Mouse (Mus musculus): Measurements from ENCODE around the gene Gm10681. TPM values are rescaled to one million over a fixed set of nuclear protein-coding genes. Genes with fewer than 3 reads are reported as not detected.

Gene Gm10681
- not detected for polyA plus RNA-seq (2017; shearing (Covaris generic))

GRCm38 (mm10) chr3:98588707-98589106 is at the start of gene Gm10681:
Gm10681 (minus strand) TSS chr3:98588807.

GRCm38 (mm10) chr3:98630152-98630551 is 41.5 kb upstream of the Gm10681 start, which contains the start of gene Hsd3b5:
Hsd3b5 (minus strand) TSS chr3:98630252.

GRCm38 (mm10) chr3:98510414-98510813 is 78.2 kb downstream of the Gm10681 start, which contains the start of gene Hsd3b4:
Hsd3b4 (minus strand) TSS chr3:98510514.

Other genes with a start within 250 kb of the Gm10681 start
- gene Phgdh, start 248.8 kb downstream of the Gm10681 start, polyA plus RNA-seq (2017; shearing (Covaris generic)): 160 TPM
- 0.05 TPM for gene Zfp697, start 206.3 kb downstream of the Gm10681 start, polyA plus RNA-seq (2017; shearing (Covaris generic))
- gene Gm4450, start 131.7 kb downstream of the Gm10681 start, polyA plus RNA-seq (2017; shearing (Covaris generic)): not detected
- not detected for gene Hsd3b4, start 78.3 kb downstream of the Gm10681 start, polyA plus RNA-seq (2017; shearing (Covaris generic))
- gene Hsd3b5, start 41.4 kb upstream of the Gm10681 start, polyA plus RNA-seq (2017; shearing (Covaris generic)): not detected
- not detected for gene Hsd3b2, start 135.7 kb upstream of the Gm10681 start, polyA plus RNA-seq (2017; shearing (Covaris generic))
- 0.05 TPM for gene Hsd3b3, start 174.3 kb upstream of the Gm10681 start, polyA plus RNA-seq (2017; shearing (Covaris generic))
- not detected for gene Hsd3b6, start 225.6 kb upstream of the Gm10681 start, polyA plus RNA-seq (2017; shearing (Covaris generic))